Mouse (Mus musculus) heart, postnatal 36 days (tissue): ENCODE measurements around the gene Sync. TPM values are rescaled to one million over a fixed set of nuclear protein-coding genes. Genes with fewer than 3 reads are reported as not detected.

ENCODE experiments used
- DNase-seq, 2 experiments: peaks; one replicate each; pipeline ENCODE4 v3.0.0; 2021 to 2022
- intact Hi-C: fragments of 180-260 bp; cut with DNase I; formaldehyde crosslinking; loops from one replicate; pipeline ENCODE4 v1.15.1; 2025
- total RNA-seq, 2 experiments: library from RNA; stranded (reverse); gene quantifications; 2 replicates each; pipeline ENCODE4 v1.2.3; 2021

The Sync gene
- total RNA-seq, 2 experiments from 2014 or later, result 15.8 to 17.1 TPM

DNA sequence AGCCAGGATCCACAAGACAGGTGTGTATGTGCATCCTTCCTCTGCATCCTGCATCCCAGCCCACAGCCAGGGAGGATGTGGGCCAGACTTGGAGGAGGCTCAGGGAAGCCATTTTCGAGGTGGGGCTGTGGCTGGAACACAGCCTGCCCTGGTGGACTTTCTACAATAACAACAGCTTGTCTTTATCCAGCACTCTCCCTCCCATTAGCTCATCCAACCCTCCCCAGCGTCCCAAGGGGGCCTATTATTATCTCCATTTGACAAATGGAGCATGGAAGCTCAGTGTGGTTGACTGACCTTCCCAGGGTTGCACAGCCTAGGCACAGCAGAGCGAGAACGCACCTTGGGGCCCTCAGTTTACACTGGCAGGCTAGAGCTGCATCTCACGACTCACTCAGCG is 26.7 kb upstream of the Sync start:
- intact Hi-C loops, result loop anchor here (5.0 kb wide), 1 partner anchor 33 kb away; no protein-coding TSS in a partner anchor
- peak; percentile 36 to 49 for DNase-seq

DNA sequence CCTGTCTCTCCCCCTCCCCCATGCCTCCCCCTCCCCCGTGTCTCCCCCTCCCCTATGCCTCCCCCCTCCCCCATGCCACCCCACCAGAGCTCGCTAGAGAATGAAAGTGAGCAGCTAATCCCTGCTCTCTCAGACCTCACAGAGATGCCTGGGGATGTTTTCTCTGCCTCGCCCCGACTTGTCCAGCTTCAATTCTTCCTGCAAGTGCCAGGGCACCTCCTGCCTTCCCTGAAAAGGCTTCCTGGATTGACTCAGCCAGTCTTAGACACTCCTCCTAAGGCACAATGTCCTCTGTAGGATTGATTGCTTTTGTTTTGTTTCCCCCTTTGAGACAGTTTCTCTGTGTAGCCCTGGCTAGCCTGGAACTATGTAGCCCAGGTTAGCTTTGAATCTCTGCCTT is 26.2 kb upstream of the Sync start, which contains the start of gene C77080:
Gene C77080, minus strand, starts transcription at position 209 of the 400 bp plus-strand sequence.
- DNase-seq, result no peak
- intact Hi-C loops, result loop anchor here (5.0 kb wide), 1 partner anchor 34 kb away; no protein-coding TSS in a partner anchor

DNA sequence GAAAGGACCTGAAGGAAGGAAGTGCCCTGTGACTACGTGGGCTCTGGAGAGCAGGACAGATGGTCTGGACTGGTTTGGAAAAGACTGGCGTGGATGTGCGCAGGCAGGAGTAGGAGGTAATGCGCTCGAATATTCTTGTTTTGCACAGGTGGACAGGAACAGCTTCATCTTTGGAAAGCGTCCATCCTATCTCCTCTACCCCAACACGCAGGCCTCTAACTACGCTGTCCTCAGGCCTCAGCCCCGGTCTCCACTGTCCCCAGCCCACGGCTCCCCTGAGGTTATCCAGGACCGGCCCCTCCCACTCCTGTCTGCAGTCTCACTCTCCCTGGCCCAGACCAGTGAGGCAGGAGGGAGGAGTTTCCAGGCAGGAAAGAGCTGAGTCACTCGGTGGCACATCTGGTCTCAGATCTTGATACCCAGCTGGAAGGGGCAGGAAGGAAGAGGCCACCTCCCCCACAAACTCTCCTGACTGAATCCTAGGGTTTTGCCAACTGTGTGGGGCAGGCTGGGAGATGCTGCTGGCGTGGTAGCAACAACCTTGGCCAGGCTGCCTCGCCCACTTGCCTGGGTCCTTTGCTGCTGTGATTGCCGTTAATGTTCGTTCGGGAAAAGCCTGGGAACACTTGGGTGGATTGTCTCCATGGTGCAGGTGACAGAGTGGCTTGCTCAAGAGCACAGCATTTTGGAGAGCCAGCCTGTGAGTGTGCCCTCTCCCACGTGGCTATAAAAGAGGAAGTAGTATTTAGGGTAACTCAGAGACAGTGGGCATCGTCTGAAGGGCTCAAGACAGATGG is 24.0 kb upstream of the Sync start:
- DNase-seq, result peak; percentile 44 to 51
- intact Hi-C loops, result loop anchor here (5.0 kb wide), 1 partner anchor 36 kb away; no protein-coding TSS in a partner anchor

DNA sequence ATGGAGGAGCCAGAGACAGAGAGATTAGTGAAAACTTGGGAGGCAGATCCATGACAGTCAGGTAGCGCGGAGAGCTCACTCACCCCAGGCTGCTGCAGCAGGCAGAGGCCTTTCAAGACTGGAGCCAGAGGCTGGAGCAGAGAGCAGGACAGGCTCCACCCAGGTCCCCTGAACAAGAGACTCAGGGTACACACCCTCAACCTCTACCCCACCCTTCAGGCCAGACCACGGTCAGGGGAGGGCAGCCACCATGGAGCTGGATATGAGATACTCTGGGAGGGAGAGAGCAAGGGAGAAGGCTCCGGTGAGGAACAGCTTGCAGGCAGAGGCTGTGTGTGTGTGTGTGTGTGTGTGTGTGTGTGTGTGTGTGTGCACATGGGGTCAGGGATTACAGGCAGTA is 21.2 kb upstream of the Sync start:
- intact Hi-C loops, result no loop called here

DNA sequence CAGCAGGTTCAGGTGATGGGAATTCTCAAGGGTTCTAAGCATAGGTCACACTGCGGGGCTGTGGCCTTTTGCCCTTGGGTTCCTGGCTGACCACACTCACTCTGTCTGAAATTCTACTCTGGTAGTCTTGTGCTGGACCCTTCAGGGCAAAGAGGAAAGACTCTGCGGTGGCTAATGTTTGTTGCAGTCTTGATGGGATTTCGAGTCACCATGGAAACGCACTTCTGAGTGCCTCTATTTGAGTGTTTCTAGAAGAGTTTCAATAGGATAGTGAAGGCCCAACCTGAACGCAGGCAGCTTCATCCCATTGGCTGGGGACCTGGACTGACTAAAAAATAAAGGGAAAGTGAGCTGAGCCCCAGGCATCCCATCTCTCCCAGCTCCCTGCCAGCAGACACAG is 20.6 kb upstream of the Sync start:
- intact Hi-C loops, result no loop called here
- DNase-seq, result no peak

More for the DNA sequence above, 21.2 kb upstream of the Sync start:
- DNase-seq, result no peak

DNA sequence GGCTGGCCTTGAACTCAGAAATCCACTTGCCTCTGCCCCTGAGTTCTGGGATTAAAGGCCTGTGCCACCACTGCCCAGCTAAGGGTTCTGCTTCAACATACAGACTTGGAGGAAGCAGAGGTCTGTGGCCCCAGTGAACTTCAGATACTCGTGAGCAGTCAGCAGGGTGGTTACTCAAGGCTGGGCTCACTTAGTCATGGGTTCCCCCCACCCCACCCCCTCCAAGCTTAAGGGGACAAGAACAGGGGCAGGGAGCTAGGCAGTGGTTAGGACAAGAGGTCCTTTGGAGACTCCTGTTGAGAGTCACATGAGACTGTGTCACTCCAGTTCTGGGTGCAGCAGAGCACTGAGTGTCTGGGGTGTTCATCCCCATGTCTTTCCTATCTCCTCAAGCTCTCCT is 18.7 kb upstream of the Sync start:
- intact Hi-C loops, result no loop called here
- DNase-seq, result no peak

DNA sequence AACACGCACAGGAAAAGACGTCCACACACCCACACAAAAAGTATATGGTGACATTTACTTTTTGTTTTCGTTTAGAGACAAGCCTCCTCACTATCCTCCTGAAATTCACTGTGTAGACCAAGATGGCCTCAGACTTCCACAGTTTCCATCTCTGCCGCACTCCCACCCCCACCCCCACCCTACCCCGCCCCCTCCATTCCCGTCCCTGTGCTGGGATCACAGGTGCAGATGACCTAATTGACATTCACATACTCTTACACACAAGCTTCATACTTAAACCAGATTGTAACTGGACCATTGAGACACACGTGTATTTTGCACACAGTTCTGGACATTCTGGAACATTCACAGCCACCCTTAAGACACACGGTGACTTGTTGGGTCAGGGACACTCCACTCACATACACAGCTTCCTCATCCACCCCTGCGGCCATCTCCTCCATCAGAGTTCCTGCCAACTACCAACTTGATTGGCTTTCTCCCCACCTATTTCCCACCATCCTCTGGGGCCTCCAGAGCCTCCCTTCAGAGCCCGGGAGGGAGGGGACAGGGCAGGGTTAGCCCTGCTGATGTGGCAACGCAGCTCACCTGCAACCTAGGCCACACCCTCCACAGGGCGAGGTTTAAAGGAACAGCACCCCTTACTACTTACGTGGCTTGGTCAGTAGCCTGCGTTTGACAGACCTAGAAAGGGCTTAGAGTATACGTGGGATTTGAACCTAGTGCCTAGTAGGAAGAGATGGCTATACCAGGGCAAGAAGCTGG is 15.2 kb upstream of the Sync start:
- intact Hi-C loops, result no loop called here

DNA sequence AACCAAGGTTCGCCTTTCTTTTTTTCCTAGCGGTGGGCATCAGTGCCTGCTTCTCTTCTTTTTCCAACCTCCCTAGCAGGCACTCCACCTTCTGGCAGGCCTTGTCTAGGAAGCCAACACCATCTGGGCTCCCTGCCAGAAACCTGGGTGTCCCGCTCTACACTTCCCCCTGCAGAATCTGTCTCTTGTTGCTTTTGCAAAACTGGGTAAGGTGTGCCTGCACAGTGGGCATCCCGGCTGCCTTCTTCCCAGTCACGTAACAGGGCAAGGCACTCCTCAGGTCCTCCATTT is 14.7 kb upstream of the Sync start:
- intact Hi-C loops, result no loop called here
- peak in 1 of 2 experiments; percentile 36 for DNase-seq

More for the DNA sequence above, 15.2 kb upstream of the Sync start:
- no peak for DNase-seq

DNA sequence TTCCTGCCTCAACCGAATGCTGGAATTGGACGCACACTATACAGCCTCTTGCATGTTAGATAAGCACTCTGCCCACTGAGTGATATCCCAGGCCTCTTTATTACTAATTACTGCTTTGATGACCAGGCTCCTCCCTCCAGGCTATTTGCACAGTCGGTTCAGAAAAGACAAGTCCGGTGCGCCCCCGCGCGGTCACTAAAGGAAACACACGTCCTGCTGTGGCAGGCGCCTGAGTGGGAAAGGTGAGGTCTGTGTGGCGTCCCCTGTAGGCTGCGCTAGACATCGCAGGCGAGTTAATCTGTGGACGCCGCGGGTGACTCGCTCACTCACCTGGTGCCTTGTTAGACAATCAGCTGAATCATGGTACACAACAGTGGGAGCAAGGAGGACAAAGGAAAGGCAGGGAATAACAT is 11.0 kb upstream of the Sync start:
- intact Hi-C loops, result loop anchor here (1.0 to 2.0 kb wide), 2 partner anchors 67 to 142 kb away; no protein-coding TSS in a partner anchor

DNA sequence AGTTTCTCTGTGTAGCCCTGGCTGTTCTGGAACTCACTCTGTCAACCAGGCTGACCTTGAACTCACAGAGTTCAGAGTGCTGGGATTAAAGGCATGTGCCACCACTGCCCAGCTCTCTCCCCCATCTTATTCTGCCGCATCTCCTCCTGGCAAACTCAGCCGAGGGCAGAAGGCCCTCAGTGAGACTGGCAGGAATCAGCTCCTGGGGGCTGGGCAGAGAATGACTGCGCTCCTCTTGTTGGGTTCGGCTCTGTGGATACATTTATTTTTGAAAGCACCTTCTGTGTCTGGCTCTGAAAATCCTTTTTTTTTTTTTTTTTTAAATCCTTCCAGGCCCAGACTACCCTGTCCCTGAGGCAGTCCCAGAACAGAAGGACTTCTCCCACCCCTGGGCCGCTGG is 4.6 kb upstream of the Sync start:
- intact Hi-C loops, result no loop called here

More for the DNA sequence above, 11.0 kb upstream of the Sync start:
- peak; percentile 94 to 98 for DNase-seq

DNA sequence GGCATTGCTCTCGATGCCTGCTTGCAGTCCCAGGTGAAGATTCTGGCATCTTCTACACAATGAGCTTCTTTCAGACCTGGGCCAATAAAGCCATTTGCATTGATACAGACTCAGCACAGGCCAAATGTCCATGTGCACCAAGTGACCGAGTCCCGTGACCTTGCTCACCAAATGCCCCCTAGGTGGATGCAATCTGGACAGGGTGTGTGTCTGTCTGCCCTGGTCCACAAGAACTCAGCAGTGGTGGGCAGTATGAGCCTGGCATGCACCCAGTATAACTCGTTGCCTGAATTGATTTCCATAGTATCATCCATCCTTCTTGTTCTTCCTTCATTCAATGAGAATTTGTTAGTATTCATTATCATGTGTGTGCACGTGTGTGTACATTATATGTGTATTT is 4.2 kb upstream of the Sync start:
- intact Hi-C loops, result no loop called here
- no peak for DNase-seq

More for the DNA sequence above, 4.6 kb upstream of the Sync start:
- DNase-seq, result no peak

DNA sequence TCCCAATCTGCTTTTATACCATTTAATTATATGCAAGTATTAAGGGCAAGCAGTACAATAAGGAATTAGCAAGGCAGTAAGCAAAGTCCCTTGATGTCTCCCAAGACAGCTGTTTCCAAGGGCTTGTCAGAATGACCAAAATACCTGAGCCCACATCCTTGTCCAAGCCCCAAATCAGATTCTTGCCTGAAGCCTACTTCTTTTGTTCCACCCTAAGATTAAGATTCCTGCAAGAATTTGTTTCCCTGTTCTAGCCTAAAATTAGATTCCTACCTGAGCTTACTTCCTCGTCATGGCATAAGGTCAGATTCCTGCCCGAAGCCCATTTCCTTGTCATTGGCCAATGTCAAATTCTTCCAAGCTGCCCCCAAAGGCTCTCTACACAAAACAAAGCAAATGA is 2.7 kb upstream of the Sync start:
- DNase-seq, result no peak
- intact Hi-C loops, result no loop called here

DNA sequence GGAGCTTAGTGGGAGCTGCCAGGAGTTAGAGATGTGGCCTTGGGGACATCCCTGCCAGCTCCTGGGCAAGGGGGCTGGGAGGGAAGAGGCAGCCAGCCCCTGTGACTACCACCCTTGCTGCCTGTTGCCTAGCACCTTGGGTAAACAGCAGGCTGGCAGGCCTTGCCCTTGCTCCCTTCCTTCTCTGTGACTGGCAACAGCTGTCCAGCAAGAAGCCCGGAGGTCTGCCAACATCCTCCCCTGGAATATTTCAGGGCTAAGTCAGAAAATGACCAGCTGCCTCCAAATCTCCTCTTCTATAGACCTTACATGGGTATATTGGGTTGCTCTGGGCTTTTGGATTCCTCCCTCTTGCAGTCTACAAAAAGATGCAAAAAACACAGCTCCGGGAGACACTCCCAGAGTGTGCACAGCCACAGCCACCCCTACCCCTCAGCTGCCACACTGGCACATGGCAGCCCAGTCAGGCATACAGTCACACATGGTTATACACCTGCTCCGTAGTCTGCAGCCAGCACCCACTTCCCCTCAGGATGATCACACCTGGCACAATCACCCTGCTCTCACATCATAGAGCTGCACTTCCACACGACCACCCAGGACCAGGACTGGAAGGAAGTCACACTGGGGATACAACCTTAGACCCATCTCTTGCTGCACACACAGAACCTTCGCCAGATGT is 1.3 kb upstream of the Sync start:
- intact Hi-C loops, result no loop called here
- DNase-seq, result peak; percentile 22 to 39

DNA sequence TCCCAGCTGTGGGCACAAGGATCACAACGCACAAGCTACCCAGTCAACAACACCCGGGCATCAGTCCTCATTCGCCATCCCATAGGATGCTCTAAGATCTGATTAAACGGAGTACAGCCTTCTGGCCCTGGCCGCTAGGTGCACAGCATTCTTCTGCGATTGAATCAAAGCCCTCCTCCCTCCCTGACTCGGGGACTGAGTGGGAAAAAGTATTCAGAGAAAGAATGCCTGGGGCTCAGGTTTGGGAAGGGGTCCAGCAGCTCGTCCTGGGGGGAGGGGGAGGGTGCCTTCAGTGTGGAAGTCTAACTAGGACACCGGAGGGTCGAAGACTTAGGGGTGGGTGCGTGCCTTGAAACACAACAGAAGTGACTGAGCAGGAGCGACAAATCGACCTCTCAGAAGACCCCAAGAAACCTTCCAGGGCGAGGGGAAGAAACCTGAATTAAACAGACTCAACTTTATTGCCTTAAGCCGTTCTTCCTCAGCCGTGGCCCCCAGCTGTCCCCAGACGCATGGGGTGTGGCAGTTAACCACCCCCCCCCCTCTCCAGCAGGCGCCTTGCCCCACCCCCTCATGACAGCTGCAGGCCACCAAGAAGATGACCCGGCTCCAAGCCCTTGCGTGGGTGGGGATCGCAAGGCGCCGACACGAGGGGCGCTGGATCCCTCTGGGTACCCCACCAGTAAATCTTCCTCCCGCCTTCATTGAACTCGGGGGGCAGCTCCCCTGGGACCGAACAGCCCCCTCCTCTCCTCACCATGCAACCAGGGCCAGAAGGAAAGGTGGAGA is 540 bp upstream of the Sync start:
- peak; percentile 26 to 38 for DNase-seq
- intact Hi-C loops, result no loop called here

DNA sequence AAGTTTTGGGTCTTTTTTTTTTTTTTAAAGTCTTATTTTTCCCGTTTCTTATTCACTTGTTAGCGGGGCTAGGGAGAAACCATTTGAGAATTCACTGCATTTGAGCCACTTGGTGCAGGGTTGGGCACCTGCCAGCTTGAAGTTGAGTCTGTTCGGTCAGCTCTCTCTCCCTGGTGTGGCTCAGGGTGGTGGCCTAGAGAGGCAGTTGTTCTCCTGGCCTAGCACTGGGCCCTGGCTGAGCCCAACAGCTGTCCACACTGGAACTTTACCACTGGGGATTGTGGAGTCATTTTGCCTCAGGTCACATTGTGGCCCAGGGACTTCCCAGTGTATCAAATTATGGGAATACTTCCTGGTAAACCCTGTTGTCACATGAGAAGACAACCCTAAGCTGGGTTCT is 650 bp downstream of the Sync start:
- peak; percentile 35 to 36 for DNase-seq
- intact Hi-C loops, result no loop called here

DNA sequence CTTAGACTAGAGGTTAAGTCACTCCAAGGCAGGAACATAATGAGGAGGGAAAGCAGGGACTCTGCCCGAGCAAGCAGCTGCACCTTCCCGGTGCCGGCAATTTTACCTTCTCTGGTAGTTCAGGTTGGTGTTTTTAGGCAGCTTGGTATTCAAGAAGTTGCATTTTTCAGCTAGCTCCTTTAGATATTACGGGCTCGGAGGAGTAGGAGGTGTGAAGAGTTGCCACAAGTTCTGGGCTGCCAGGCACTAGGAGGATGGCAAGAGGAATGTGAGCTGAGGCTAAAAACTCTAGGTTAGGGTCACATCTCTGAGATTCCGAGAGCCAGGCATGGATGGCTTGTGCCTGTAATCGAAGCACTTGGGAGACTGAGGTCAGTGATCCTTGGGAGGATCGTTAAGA is 2.3 kb downstream of the Sync start:
- intact Hi-C loops, result no loop called here
- DNase-seq, result no peak

DNA sequence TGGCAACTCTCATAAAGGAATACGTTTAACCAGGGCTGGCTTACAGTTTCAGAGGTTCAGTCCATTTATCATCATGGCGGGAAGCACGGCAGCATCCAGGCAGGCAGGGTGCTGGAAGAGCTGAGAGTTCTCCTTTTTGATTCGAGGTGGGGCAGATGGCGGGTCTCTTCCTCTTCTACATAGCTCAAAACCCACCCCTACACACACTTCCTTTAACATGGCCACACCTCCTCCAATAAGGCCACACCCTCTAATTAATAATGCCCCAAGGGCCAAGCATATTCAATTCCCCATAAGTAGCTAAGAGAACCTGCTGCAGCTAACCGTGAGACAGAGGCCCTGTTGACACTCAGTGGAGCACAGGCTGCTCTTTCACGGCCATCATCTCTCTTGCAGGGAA is 5.4 kb downstream of the Sync start:
- no peak for DNase-seq
- intact Hi-C loops, result no loop called here

DNA sequence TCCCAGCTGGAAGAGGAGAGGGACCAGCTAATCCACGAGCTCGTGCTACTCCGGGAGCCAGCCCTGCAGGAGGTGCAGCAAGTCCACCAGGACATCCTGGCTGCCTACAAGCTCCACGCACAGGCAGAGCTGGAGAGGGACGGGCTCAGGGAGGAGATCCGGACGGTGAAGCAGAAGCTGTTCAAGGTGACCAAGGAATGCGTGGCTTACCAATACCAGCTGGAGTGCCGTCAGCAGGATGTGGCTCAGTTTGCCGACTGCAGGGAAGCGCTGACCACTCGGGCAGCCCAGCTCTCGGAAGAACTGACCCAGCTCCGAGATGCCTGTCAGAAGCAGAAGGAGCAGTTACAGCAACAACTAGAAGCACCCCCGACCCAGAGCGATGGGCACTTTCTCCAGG is 6.3 kb downstream of the Sync start:
- intact Hi-C loops, result no loop called here
- no peak for DNase-seq

DNA sequence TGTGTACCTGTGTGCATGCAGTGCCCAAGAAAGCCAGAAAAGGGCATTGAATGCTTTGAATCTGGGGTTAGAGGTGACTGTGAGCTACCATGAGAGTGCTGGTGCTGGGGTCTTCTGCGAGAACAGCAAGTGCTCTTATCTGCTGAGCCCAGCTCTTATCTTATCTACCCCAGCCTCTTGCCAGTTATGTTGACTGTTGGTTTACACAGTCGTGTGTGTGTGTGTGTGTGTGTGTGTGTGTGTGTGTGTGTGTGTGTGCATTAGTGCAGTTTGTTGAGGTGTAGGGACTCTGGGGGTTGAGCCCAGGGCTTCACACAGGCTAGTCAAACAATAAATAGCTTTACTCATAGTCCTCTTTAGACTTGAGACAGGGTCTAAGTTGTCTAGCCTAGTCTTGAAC is 7.8 kb downstream of the Sync start:
- intact Hi-C loops, result no loop called here

DNA sequence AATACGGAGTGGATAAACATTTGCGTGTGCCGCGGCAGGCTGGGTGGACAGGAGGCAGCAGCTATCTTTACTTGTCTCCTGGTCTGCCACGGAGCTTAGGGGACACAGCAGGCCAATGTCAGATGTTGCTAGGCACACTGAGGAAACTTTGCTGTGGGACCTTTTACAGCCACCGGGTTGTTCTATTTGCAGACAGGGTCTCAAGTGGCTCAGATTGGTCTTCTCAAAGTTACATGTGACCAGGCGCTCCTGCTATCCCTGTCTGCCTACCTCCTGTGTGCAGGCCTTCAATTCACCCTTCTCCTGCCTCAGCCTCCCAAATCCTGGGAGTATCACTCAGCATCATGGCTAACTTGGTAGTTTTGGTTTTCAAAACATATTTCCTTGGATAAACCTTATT is 8.6 kb downstream of the Sync start:
- no peak for DNase-seq
- intact Hi-C loops, result no loop called here

More for the DNA sequence above, 7.8 kb downstream of the Sync start:
- DNase-seq, result no peak
